In the genomic region with DNA sequence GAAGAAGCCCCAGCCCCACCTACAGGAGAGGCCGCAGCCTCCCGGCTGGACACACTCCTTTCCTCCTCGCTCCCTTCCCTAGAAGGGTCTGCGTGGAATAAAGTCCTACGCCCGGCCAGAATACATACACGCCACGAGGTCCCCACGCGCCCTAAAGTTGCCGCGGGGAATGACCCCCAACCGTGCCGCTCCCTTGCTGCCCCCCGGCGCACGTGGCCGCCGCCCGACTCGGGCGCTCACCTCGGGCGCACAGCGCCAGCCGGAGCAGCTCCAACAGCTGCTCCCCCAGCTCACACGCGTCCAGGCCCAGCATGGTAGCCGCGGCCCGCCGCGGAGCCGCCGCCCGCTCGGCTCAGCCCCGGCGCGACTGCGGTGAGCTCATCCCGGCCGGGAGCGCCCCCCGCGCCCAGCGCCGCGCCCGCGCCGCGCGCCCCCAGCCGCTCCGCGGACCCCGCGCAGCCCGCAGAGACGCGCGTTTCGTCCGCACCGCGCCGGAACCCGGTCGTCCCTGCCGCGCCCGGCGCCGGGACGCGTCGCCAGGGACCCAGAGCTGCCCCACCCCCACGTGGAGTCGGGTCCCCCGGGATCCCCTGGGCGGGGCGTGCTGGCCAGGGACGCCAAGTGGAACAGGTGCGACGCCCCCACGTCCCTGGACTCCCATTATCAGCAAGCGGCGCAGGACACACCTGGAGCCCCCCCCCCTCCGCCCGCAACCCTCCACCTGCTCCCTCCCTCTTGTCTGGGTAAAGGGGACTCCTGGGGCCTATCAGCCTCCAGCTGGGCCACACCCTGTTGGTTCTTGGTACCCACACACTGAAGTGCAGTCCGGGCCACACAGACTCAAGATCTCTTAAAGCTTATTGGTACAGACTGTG, we compare ENCODE assay signal across 8 mouse cellular contexts. TPM values are rescaled to one million over a fixed set of nuclear protein-coding genes. Genes with fewer than 3 reads are reported as not detected.
A peak's percentile ranks its signal among the peaks of the same experiment; 100 is the strongest.
DNase-seq lines count a peak whose midpoint lies in the region; ATAC-seq and TF ChIP-seq lines count a peak whose summit lies in the region.

No protein-coding gene starts in this region.

- peak overlapping the region; percentile 63 for H3K4me3 ChIP-seq in heart, embryonic 12.5 days
- H3K4me3 ChIP-seq in G1E (ENCODE audit: low read depth, low read length) = peak overlapping the region; percentile 73
- H3K4me3 ChIP-seq in embryonic facial prominence, embryonic 10.5 days = peak overlapping the region; percentile 67
- peak overlapping the region; percentile 46 for H3K4me3 ChIP-seq in intestine, postnatal 0 days (ENCODE audit: low read depth, low read length)
- peak overlapping the region; percentile 54 for H3K4me3 ChIP-seq in midbrain, embryonic 12.5 days
- H3K4me3 ChIP-seq in stomach, postnatal 0 days (ENCODE audit: low read depth, low read length) = peak overlapping the region; percentile 45

- H3K9me3 ChIP-seq in heart, embryonic 12.5 days (replicated peaks) = no peaks in the 10 kb centered on the region
- H3K9me3 ChIP-seq in G1E (replicated peaks) = no peaks in the 10 kb centered on the region
- H3K9me3 ChIP-seq in embryonic facial prominence, embryonic 10.5 days = no peaks in the 10 kb centered on the region
- no peaks in the 10 kb centered on the region for H3K9me3 ChIP-seq in intestine, postnatal 0 days (ENCODE audit: control insufficient read depth)
- H3K9me3 ChIP-seq in midbrain, embryonic 12.5 days = no peaks in the 10 kb centered on the region
- no peaks in the 10 kb centered on the region for H3K9me3 ChIP-seq in stomach, postnatal 0 days (ENCODE audit: control insufficient read depth, low read length)

- peaks cover 15% of the 10 kb centered on the region for H3K4me1 ChIP-seq in heart, embryonic 12.5 days (replicated peaks)
- peaks cover 89% of the 10 kb centered on the region for H3K4me1 ChIP-seq in G1E (ENCODE audit: insufficient read depth, low read depth, low read length)
- H3K4me1 ChIP-seq in embryonic facial prominence, embryonic 10.5 days = peaks cover 41% of the 10 kb centered on the region
- H3K4me1 ChIP-seq in intestine, postnatal 0 days (replicated peaks; ENCODE audit: control insufficient read depth, insufficient read depth, low read length) = no peaks in the 10 kb centered on the region; the same call in 1 of the 2 replicates
- peaks cover 24% of the 10 kb centered on the region for H3K4me1 ChIP-seq in midbrain, embryonic 12.5 days
- no peaks in the 10 kb centered on the region for H3K4me1 ChIP-seq in stomach, postnatal 0 days (replicated peaks; ENCODE audit: control insufficient read depth, insufficient read depth)

- TF ChIP-seq CTCF in G1E (IDR thresholded peaks at IDR 0.05; ENCODE audit: low read depth, low read length) = no peak
- no peak for TF ChIP-seq CTCF in intestine, postnatal 0 days (IDR thresholded peaks at IDR 0.05; ENCODE audit: low read depth)
- no peak for TF ChIP-seq CTCF in stomach, postnatal 0 days (IDR thresholded peaks at IDR 0.05; ENCODE audit: low read depth)

- peaks cover 71% of the 10 kb centered on the region for H3K27me3 ChIP-seq in heart, embryonic 12.5 days (replicated peaks)
- no peaks in the 10 kb centered on the region; the same call in 1 of the 2 replicates for H3K27me3 ChIP-seq in G1E (ENCODE audit: insufficient read depth, low read length)
- H3K27me3 ChIP-seq in embryonic facial prominence, embryonic 10.5 days (replicated peaks; ENCODE audit: low read depth, poor library complexity, severe bottlenecking) = peaks cover 81% of the 10 kb centered on the region
- H3K27me3 ChIP-seq in intestine, postnatal 0 days (replicated peaks; ENCODE audit: control insufficient read depth, insufficient read depth, low read length) = peaks cover 29% of the 10 kb centered on the region
- peaks cover 78% of the 10 kb centered on the region for H3K27me3 ChIP-seq in midbrain, embryonic 12.5 days
- H3K27me3 ChIP-seq in stomach, postnatal 0 days (ENCODE audit: control insufficient read depth, insufficient read depth, low read length) = no peaks in the 10 kb centered on the region; the same call in 1 of the 2 replicates

- ATAC-seq in heart, embryonic 12.5 days (ENCODE audit: insufficient number of reproducible peaks, low FRiP score) = peak; percentile 42; the same call in 1 of the 2 replicates
- ATAC-seq in G1E (ENCODE audit: extremely low read depth, insufficient number of reproducible peaks, low FRiP score, poor library complexity, severe bottlenecking) = peak; percentile 30; the same call in 1 of the 2 replicates
- no peak; the same call in 1 of the 2 replicates for ATAC-seq in intestine, postnatal 0 days
- peak; percentile 78 for ATAC-seq in midbrain, embryonic 12.5 days (ENCODE audit: low FRiP score, low read depth)
- peak; percentile 62 for ATAC-seq in stomach, postnatal 0 days (ENCODE audit: low FRiP score, low TSS enrichment)

- 3% methylated on average over 92 of the region's 92 CpGs for WGBS in heart, embryonic 12.5 days
- 2% methylated on average over 92 of the region's 92 CpGs for WGBS in embryonic facial prominence, embryonic 10.5 days
- WGBS in intestine, postnatal 0 days = under 1% methylated on average over 86 of the region's 92 CpGs
- WGBS in midbrain, embryonic 12.5 days = under 1% methylated on average over 75 of the region's 92 CpGs
- WGBS in stomach, postnatal 0 days = 1% methylated on average over 55 of the region's 92 CpGs

- H3K36me3 ChIP-seq in heart, embryonic 12.5 days = peaks cover 20% of the 10 kb centered on the region
- peaks cover 65% of the 10 kb centered on the region for H3K36me3 ChIP-seq in G1E (replicated peaks)
- peaks cover 31% of the 10 kb centered on the region for H3K36me3 ChIP-seq in embryonic facial prominence, embryonic 10.5 days (replicated peaks)
- H3K36me3 ChIP-seq in intestine, postnatal 0 days (ENCODE audit: control insufficient read depth, insufficient read depth) = peaks cover 13% of the 10 kb centered on the region
- H3K36me3 ChIP-seq in midbrain, embryonic 12.5 days = peaks cover 16% of the 10 kb centered on the region
- peaks cover 3% of the 10 kb centered on the region; the same call in 1 of the 2 replicates for H3K36me3 ChIP-seq in stomach, postnatal 0 days (ENCODE audit: control insufficient read depth, insufficient read depth, low read length)

- DNase-seq in heart, adult 8-10 months (ENCODE audit: low spot score) = no peak
- DNase-seq in G1E (ENCODE audit: low spot score) = peak; percentile 78
- peak; percentile 57 for DNase-seq in embryonic facial prominence, embryonic 10.5 days (ENCODE audit: low spot score)
- DNase-seq in stomach, postnatal 0 days (ENCODE audit: low spot score) = peak; percentile 87
- no peak for DNase-seq in ovary, postnatal 14 days (ENCODE audit: low spot score)

- no peak for TF ChIP-seq EP300 in stomach, postnatal 0 days (optimal IDR thresholded peaks at IDR 0.05)

- no peak overlapping the region for H3K27ac ChIP-seq in heart, embryonic 12.5 days (ENCODE audit: poor library complexity, severe bottlenecking)
- peak overlapping the region; percentile 74 for H3K27ac ChIP-seq in embryonic facial prominence, embryonic 10.5 days (replicated peaks)
- no peak overlapping the region for H3K27ac ChIP-seq in intestine, postnatal 0 days (ENCODE audit: low read depth, low read length)
- H3K27ac ChIP-seq in midbrain, embryonic 12.5 days (replicated peaks) = no peak overlapping the region
- peak overlapping the region; percentile 83 for H3K27ac ChIP-seq in stomach, postnatal 0 days (replicated peaks)

- peak overlapping the region; percentile 58 for H3K9ac ChIP-seq in heart, embryonic 12.5 days
- H3K9ac ChIP-seq in intestine, postnatal 0 days (ENCODE audit: low read depth, low read length) = peak overlapping the region; percentile 51
- H3K9ac ChIP-seq in midbrain, embryonic 12.5 days (replicated peaks) = peak overlapping the region; percentile 61
- H3K9ac ChIP-seq in stomach, postnatal 0 days (ENCODE audit: low read length) = peak overlapping the region; percentile 54

- H3K4me2 ChIP-seq in heart, embryonic 12.5 days = peak overlapping the region; percentile 86
- peak overlapping the region; percentile 99 for H3K4me2 ChIP-seq in intestine, postnatal 0 days (replicated peaks; ENCODE audit: low read depth)
- H3K4me2 ChIP-seq in midbrain, embryonic 12.5 days (replicated peaks) = peak overlapping the region; percentile 90
- H3K4me2 ChIP-seq in stomach, postnatal 0 days (replicated peaks; ENCODE audit: low read depth) = peak overlapping the region; percentile 88

RNA-seq across cellular contexts. Expression of a gene that starts 1.7 kb away (rescaled TPM):
- 5.6 and 7.0 TPM in 2 replicates for polyA plus RNA-seq in heart, embryonic 12.5 days (2016; fragmentation: Nextera tagmentation; extraction: Ambion mirVana)
- 1 to 10 TPM in 2 of 4 experiments, under 1 TPM in 1, not detected in 1; 0.16 to 1.4 (median 1.0) TPM for total RNA-seq in heart, adult 8-10 months (2022)
- 21.2 and 37.9 TPM in 2 replicates for total RNA-seq in G1E (2014; fragmentation: Nextera tagmentation)
- 14.7 and 18.4 TPM in 2 replicates for total RNA-seq in G1E (2017)
- 29.5 and 34.9 TPM in 2 replicates for polyA plus RNA-seq in G1E (2012)
- polyA plus RNA-seq in embryonic facial prominence, embryonic 10.5 days (2016; fragmentation: Nextera tagmentation; extraction: Ambion mirVana) = 1.5 and 4.7 TPM in 2 replicates
- polyA plus RNA-seq in intestine, postnatal 0 days (2015; fragmentation: Nextera tagmentation; extraction: Ambion mirVana) = 1.1 and 1.2 TPM in 2 replicates
- polyA plus RNA-seq in midbrain, embryonic 12.5 days (2016; fragmentation: Nextera tagmentation; extraction: Ambion mirVana) = 0.34 and 1.5 TPM in 2 replicates
- polyA plus RNA-seq in stomach, postnatal 0 days (2015; fragmentation: Nextera tagmentation; extraction: Ambion mirVana) = 24.4 and 27.5 TPM in 2 replicates

RNA-seq across cellular contexts. Expression of a gene that starts 2.2 kb away (rescaled TPM):
- polyA plus RNA-seq in heart, embryonic 12.5 days (2016; fragmentation: Nextera tagmentation; extraction: Ambion mirVana) = 0.45 and 1.0 TPM in 2 replicates
- total RNA-seq in heart, adult 8-10 months (2022) = not detected
- 1.6 and 2.0 TPM in 2 replicates for total RNA-seq in G1E (2014; fragmentation: Nextera tagmentation)
- 0.11 and 1.0 TPM in 2 replicates for total RNA-seq in G1E (2017)
- 0.65 and 0.74 TPM in 2 replicates for polyA plus RNA-seq in G1E (2012)
- 0.31 and 1.1 TPM in 2 replicates for polyA plus RNA-seq in embryonic facial prominence, embryonic 10.5 days (2016; fragmentation: Nextera tagmentation; extraction: Ambion mirVana)
- polyA plus RNA-seq in intestine, postnatal 0 days (2015; fragmentation: Nextera tagmentation; extraction: Ambion mirVana) = 9.9 and 16.3 TPM in 2 replicates
- polyA plus RNA-seq in midbrain, embryonic 12.5 days (2016; fragmentation: Nextera tagmentation; extraction: Ambion mirVana) = 0.13 and 0.27 TPM in 2 replicates
- 172 and 176 TPM in 2 replicates for polyA plus RNA-seq in stomach, postnatal 0 days (2015; fragmentation: Nextera tagmentation; extraction: Ambion mirVana)

RNA-seq across cellular contexts. Expression of a gene that starts 6.5 kb away (rescaled TPM):
- polyA plus RNA-seq in heart, embryonic 12.5 days (2016; fragmentation: Nextera tagmentation; extraction: Ambion mirVana) = 6.3 and 7.2 TPM in 2 replicates
- total RNA-seq in heart, adult 8-10 months (2022) = under 1 TPM; 0.26 to 0.94 (median 0.76) TPM
- total RNA-seq in G1E (2014; fragmentation: Nextera tagmentation) = 4.4 and 6.2 TPM in 2 replicates
- 5.2 and 5.7 TPM in 2 replicates for total RNA-seq in G1E (2017)
- 17.6 and 21.5 TPM in 2 replicates for polyA plus RNA-seq in G1E (2012)
- polyA plus RNA-seq in embryonic facial prominence, embryonic 10.5 days (2016; fragmentation: Nextera tagmentation; extraction: Ambion mirVana) = 8.5 and 13.4 TPM in 2 replicates
- polyA plus RNA-seq in intestine, postnatal 0 days (2015; fragmentation: Nextera tagmentation; extraction: Ambion mirVana) = 10.5 and 11.7 TPM in 2 replicates
- polyA plus RNA-seq in midbrain, embryonic 12.5 days (2016; fragmentation: Nextera tagmentation; extraction: Ambion mirVana) = 5.8 and 7.3 TPM in 2 replicates
- polyA plus RNA-seq in stomach, postnatal 0 days (2015; fragmentation: Nextera tagmentation; extraction: Ambion mirVana) = 133 and 139 TPM in 2 replicates

RNA-seq across cellular contexts. Expression of a gene that starts 43.0 kb away (rescaled TPM):
- 46.1 TPM in 2 replicates for polyA plus RNA-seq in heart, embryonic 12.5 days (2016; fragmentation: Nextera tagmentation; extraction: Ambion mirVana)
- total RNA-seq in heart, adult 8-10 months (2022) = 100 to 1,000 TPM; 118 to 143 (median 133) TPM
- 5.5 and 7.0 TPM in 2 replicates for total RNA-seq in G1E (2014; fragmentation: Nextera tagmentation)
- 3.0 and 3.2 TPM in 2 replicates for total RNA-seq in G1E (2017)
- 2.9 and 4.2 TPM in 2 replicates for polyA plus RNA-seq in G1E (2012)
- polyA plus RNA-seq in embryonic facial prominence, embryonic 10.5 days (2016; fragmentation: Nextera tagmentation; extraction: Ambion mirVana) = 26.8 and 27.6 TPM in 2 replicates
- polyA plus RNA-seq in intestine, postnatal 0 days (2015; fragmentation: Nextera tagmentation; extraction: Ambion mirVana) = 113 and 116 TPM in 2 replicates
- 25.5 and 29.5 TPM in 2 replicates for polyA plus RNA-seq in midbrain, embryonic 12.5 days (2016; fragmentation: Nextera tagmentation; extraction: Ambion mirVana)
- polyA plus RNA-seq in stomach, postnatal 0 days (2015; fragmentation: Nextera tagmentation; extraction: Ambion mirVana) = 98.0 and 99.1 TPM in 2 replicates

RNA-seq across cellular contexts. Expression of a gene that starts 51.6 kb away (rescaled TPM):
- polyA plus RNA-seq in heart, embryonic 12.5 days (2016; fragmentation: Nextera tagmentation; extraction: Ambion mirVana) = 72.3 and 77.0 TPM in 2 replicates
- total RNA-seq in heart, adult 8-10 months (2022) = 10 to 100 TPM in 3 of 4 experiments, 1 to 10 TPM in 1; 10.0 to 16.5 (median 13.8) TPM
- total RNA-seq in G1E (2014; fragmentation: Nextera tagmentation) (85.2 and 96.8 TPM in 2 replicates), G1E (2017) (85.3 and 85.9 TPM in 2 replicates)
- polyA plus RNA-seq in G1E (2012) = 40.9 and 45.0 TPM in 2 replicates
- 135 and 138 TPM in 2 replicates for polyA plus RNA-seq in embryonic facial prominence, embryonic 10.5 days (2016; fragmentation: Nextera tagmentation; extraction: Ambion mirVana)
- polyA plus RNA-seq in intestine, postnatal 0 days (2015; fragmentation: Nextera tagmentation; extraction: Ambion mirVana) = 28.1 and 32.7 TPM in 2 replicates
- polyA plus RNA-seq in midbrain, embryonic 12.5 days (2016; fragmentation: Nextera tagmentation; extraction: Ambion mirVana) = 140 and 145 TPM in 2 replicates
- 42.9 and 46.2 TPM in 2 replicates for polyA plus RNA-seq in stomach, postnatal 0 days (2015; fragmentation: Nextera tagmentation; extraction: Ambion mirVana)

Comparison
In these comparisons a context has a peak if more than half of its experiments do, and no peak if none do; other contexts are left out.
1. H3K27ac ChIP-seq: peak in embryonic facial prominence, embryonic 10.5 days (single experiment) and stomach, postnatal 0 days (single experiment); none in heart, embryonic 12.5 days (single experiment), intestine, postnatal 0 days (single experiment) and midbrain, embryonic 12.5 days (single experiment).
2. DNase-seq: peak in G1E (single experiment), embryonic facial prominence, embryonic 10.5 days (single experiment) and stomach, postnatal 0 days (single experiment); none in heart, adult 8-10 months (single experiment) and ovary, postnatal 14 days (single experiment).
3. Peak in every context shown above with its lines, with median percentiles within 50 percentile points of each other: H3K4me2 ChIP-seq, H3K4me3 ChIP-seq and H3K9ac ChIP-seq.